Mouse (Mus musculus): ENCODE data around the gene Olfr493.

Olfr493 gene

GRCm38 (mm10) chr7:108346879-108347278, at the start of gene Olfr493:
Gene Olfr493, minus strand, starts transcription at chr7:108346979.
- no peak for DNase-seq (ENCODE audit: low read depth)

- DNase-seq (ENCODE audit: low read depth) = no peak
These were observed 46.1 kb upstream of the Olfr493 start, which contains the start of gene Olfr495 for GRCm38 (mm10) chr7:108392867-108393266. Gene Olfr495, plus strand, starts transcription at chr7:108393167.

GRCm38 (mm10) chr7:108365035-108365434, 18.3 kb upstream of the Olfr493 start, which contains the start of gene Olfr494:
Gene Olfr494, plus strand, starts transcription at chr7:108365335.
- DNase-seq (ENCODE audit: low read depth) = no peak

- DNase-seq (ENCODE audit: low read depth) = no peak
These were observed 23.2 kb downstream of the Olfr493 start, which contains the start of gene Olfr492 for GRCm38 (mm10) chr7:108323574-108323973. Gene Olfr492, minus strand, starts transcription at chr7:108323674.

GRCm38 (mm10) chr7:108313151-108313550, 33.6 kb downstream of the Olfr493 start, which contains the start of gene Olfr491:
Gene Olfr491, plus strand, starts transcription at chr7:108313451.
- DNase-seq (ENCODE audit: low read depth) = no peak
